Mouse (Mus musculus): ENCODE results near the gene Gla.

- TF ChIP-seq POLR2A (IDR thresholded peaks at IDR 0.05; ENCODE audit: extremely low read depth, insufficient read depth, low read length) (no peak), CTCF (IDR thresholded peaks at IDR 0.05; ENCODE audit: extremely low read depth, insufficient read depth, low read length) (0 out of 2 replicates have a peak, but pooled peaks have one; percentile 11)
Measured at GRCm38 (mm10) chrX:134550903-134551302, 50.0 kb downstream of the Gla start.

Measured in cortical plate, adult 2 months (tissue).